Mouse (Mus musculus): Measurements from ENCODE around the gene Abi3bp. TPM values are rescaled to one million over a fixed set of nuclear protein-coding genes. Genes with fewer than 3 reads are reported as not detected.

Abi3bp gene
- total and polyA plus RNA-seq, 2 experiments from 2014 or later: 0.33 to 0.60 TPM

DNA sequence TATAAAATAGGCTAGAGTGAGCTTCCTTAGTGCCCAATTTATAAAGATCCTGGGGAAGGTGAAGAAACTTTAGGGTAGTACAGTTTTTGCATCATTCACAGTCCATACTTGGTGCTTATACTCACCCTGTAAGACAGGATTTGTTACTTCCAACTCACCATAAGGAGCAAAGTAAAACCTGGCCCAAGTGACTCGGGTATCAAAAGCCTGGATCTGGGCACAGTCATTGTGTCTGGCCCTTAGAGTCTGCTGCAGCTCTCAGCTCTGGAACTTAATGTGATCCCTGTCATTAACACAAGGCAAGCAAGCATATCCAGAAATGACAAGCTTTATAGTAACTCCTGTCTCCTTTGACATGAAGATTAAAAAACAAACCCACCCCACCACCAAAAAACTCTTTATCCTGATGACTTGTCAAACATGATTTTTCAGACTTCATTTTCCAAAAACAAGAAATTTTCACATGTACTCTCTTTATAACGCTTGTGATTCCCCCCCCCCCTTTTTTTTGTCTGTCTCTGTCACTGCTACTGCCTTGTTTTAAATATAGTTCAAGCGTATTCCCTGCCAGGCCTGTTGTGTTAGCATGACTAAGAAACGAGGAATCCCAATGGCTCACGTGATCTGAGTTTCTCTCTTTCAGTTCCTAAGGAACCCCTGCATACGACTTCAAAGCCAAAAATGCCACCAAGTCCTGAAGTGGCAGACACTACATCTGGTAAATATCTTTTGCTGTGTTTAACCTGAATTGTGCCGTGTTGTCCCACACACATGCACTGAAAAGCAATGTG, 168.9 kb downstream of the Abi3bp start:
- no peak overlapping the region for H3K4me3 ChIP-seq (ENCODE audit: low read depth, low read length)
- no peaks in the 10 kb centered on the region for H3K4me1 ChIP-seq (ENCODE audit: insufficient read depth, low read length)
- H3K9ac ChIP-seq (replicated peaks; ENCODE audit: low read length, poor library complexity, severe bottlenecking): no peak overlapping the region
- no peak overlapping the region for H3K27ac ChIP-seq (ENCODE audit: low read depth, low read length)
- no peaks in the 10 kb centered on the region for H3K36me3 ChIP-seq (ENCODE audit: insufficient read depth, low read length)
- H3K9me3 ChIP-seq (ENCODE audit: low read length): no peaks in the 10 kb centered on the region
- no peak for TF ChIP-seq CTCF (IDR thresholded peaks at IDR 0.05)
- no peak for DNase-seq (ENCODE audit: low spot score)
- WGBS: 57% methylated on average over 7 of the region's 7 CpGs
- no peak overlapping the region for H3K4me2 ChIP-seq (ENCODE audit: low read depth, low read length, poor library complexity, severe bottlenecking)
- no peak for ATAC-seq (ENCODE audit: low FRiP score)
- H3K27me3 ChIP-seq (ENCODE audit: insufficient read depth, low read length): no peaks in the 10 kb centered on the region

DNA sequence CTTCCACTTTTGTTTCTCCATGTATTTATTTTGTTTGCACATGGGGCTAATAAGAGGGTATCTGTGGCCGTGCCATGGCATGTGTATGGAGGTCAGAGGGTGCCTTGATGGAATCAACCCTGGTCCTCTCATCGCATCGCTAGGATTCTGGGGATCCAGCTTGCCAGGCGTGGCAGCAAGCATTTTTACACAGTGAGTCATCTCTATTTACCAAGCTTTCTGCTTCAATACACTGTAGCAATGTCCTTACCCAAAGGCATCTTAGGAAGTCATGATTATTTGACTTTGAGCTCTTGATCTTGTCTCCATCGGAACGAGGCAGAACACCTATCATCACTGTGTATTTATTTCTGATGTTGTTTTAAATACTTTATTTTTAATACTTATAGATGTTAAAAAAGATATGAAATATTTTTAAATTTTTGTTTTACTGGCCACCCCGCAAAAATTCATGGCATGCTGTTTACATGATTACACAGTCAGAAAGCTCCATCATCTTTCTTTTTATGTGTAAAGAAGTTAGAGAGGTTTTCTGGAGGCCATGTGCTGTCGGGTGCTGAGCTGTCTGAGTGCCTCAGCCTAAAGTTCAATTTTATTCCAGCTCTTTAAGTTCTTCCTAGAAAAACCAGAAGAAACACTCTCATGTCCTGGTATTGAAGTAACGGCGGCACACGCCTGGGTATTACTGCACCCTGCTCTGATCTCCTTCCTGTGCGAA, 177.7 kb downstream of the Abi3bp start:
- Histone ChIP-seq H3K4me1 (ENCODE audit: insufficient read depth, low read length) (no peaks in the 10 kb centered on the region), H3K4me3 (ENCODE audit: low read depth, low read length) (no peak overlapping the region), H3K9me3 (ENCODE audit: low read length) (no peaks in the 10 kb centered on the region), H3K27me3 (ENCODE audit: insufficient read depth, low read length) (no peaks in the 10 kb centered on the region), H3K27ac (ENCODE audit: low read depth, low read length) (no peak overlapping the region), H3K9ac (replicated peaks; ENCODE audit: low read length, poor library complexity, severe bottlenecking) (no peak overlapping the region), H3K36me3 (ENCODE audit: insufficient read depth, low read length) (no peaks in the 10 kb centered on the region), H3K4me2 (ENCODE audit: low read depth, low read length, poor library complexity, severe bottlenecking) (peak overlapping the region; percentile 23)
- WGBS: 64% methylated on average over 12 of the region's 12 CpGs
- ATAC-seq (ENCODE audit: low FRiP score) (0 out of 2 replicates have a peak, but pooled peaks have one; percentile 34), DNase-seq (ENCODE audit: low spot score) (no peak)
- no peak for TF ChIP-seq CTCF (IDR thresholded peaks at IDR 0.05)

- no peaks in the 10 kb centered on the region for H3K9me3 ChIP-seq (ENCODE audit: low read length)
- H3K27me3 ChIP-seq (ENCODE audit: insufficient read depth, low read length): no peaks in the 10 kb centered on the region
- H3K27ac ChIP-seq (ENCODE audit: low read depth, low read length): no peak overlapping the region
- no peak overlapping the region for H3K4me3 ChIP-seq (ENCODE audit: low read depth, low read length)
- H3K9ac ChIP-seq (replicated peaks; ENCODE audit: low read length, poor library complexity, severe bottlenecking): no peak overlapping the region
- H3K4me2 ChIP-seq (ENCODE audit: low read depth, low read length, poor library complexity, severe bottlenecking): no peak overlapping the region
- DNase-seq (ENCODE audit: low spot score) (no peak), ATAC-seq (ENCODE audit: low FRiP score) (no peak)
- TF ChIP-seq CTCF (IDR thresholded peaks at IDR 0.05): no peak
- H3K4me1 ChIP-seq (ENCODE audit: insufficient read depth, low read length): no peaks in the 10 kb centered on the region
- H3K36me3 ChIP-seq (ENCODE audit: insufficient read depth, low read length): no peaks in the 10 kb centered on the region
These were observed 181.2 kb downstream of the Abi3bp start for GRCm38 (mm10) chr16:56658866-56659265.

- no peak overlapping the region for H3K9ac ChIP-seq (replicated peaks; ENCODE audit: low read length, poor library complexity, severe bottlenecking)
These were observed 191.8 kb downstream of the Abi3bp start for GRCm38 (mm10) chr16:56669520-56669919.

GRCm38 (mm10) chr16:56670941-56671340, 193.3 kb downstream of the Abi3bp start:
- no peak for TF ChIP-seq CTCF (IDR thresholded peaks at IDR 0.05)
- 82% methylated on average over 8 of the region's 8 CpGs for WGBS
- no peaks in the 10 kb centered on the region for H3K9me3 ChIP-seq (ENCODE audit: low read length)

More at GRCm38 (mm10) chr16:56669520-56669919, 191.8 kb downstream of the Abi3bp start:
- H3K4me2 ChIP-seq (ENCODE audit: low read depth, low read length, poor library complexity, severe bottlenecking): no peak overlapping the region
- DNase-seq (ENCODE audit: low spot score): no peak
- TF ChIP-seq CTCF (IDR thresholded peaks at IDR 0.05): no peak
- WGBS: 92% methylated on average over 5 of the region's 5 CpGs
- no peaks in the 10 kb centered on the region for H3K9me3 ChIP-seq (ENCODE audit: low read length)
- H3K27ac ChIP-seq (ENCODE audit: low read depth, low read length): no peak overlapping the region
- H3K36me3 ChIP-seq (ENCODE audit: insufficient read depth, low read length): no peaks in the 10 kb centered on the region
- H3K4me3 ChIP-seq (ENCODE audit: low read depth, low read length): no peak overlapping the region
- no peaks in the 10 kb centered on the region for H3K4me1 ChIP-seq (ENCODE audit: insufficient read depth, low read length)
- no peak for ATAC-seq (ENCODE audit: low FRiP score)
- H3K27me3 ChIP-seq (ENCODE audit: insufficient read depth, low read length): no peaks in the 10 kb centered on the region

DNA sequence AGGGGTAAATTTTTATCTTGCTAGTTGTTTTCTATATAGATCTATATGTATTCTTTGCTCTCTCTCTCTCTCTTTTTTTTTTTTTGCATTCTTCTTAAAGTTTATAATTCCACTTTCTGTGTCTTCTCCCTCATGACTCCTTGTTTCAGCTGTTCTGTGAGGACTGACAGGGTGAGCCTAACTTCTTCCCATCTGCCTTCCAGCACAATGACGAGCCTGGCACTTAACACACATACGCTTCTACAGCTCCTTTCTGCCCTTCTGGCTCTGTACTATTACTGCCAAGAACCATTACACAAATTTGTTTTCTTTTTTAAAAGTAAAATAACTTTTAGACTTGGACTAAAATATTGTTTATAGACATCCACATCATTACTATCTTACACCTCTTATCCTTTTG, 195.7 kb downstream of the Abi3bp start:
- Histone ChIP-seq H3K27me3 (ENCODE audit: insufficient read depth, low read length) (no peaks in the 10 kb centered on the region), H3K4me1 (ENCODE audit: insufficient read depth, low read length) (no peaks in the 10 kb centered on the region), H3K9me3 (ENCODE audit: low read length) (no peaks in the 10 kb centered on the region), H3K36me3 (ENCODE audit: insufficient read depth, low read length) (no peaks in the 10 kb centered on the region), H3K4me3 (ENCODE audit: low read depth, low read length) (no peak overlapping the region), H3K9ac (replicated peaks; ENCODE audit: low read length, poor library complexity, severe bottlenecking) (no peak overlapping the region), H3K4me2 (ENCODE audit: low read depth, low read length, poor library complexity, severe bottlenecking) (no peak overlapping the region), H3K27ac (ENCODE audit: low read depth, low read length) (no peak overlapping the region)
- DNase-seq (ENCODE audit: low spot score) (no peak), ATAC-seq (ENCODE audit: low FRiP score) (no peak)
- no peak for TF ChIP-seq CTCF (IDR thresholded peaks at IDR 0.05)
- 92% methylated on average over 2 of the region's 2 CpGs for WGBS

More at GRCm38 (mm10) chr16:56670941-56671340, 193.3 kb downstream of the Abi3bp start:
- DNase-seq (ENCODE audit: low spot score): no peak
- H3K4me2 ChIP-seq (ENCODE audit: low read depth, low read length, poor library complexity, severe bottlenecking): no peak overlapping the region
- no peak overlapping the region for H3K27ac ChIP-seq (ENCODE audit: low read depth, low read length)
- H3K4me1 ChIP-seq (ENCODE audit: insufficient read depth, low read length): no peaks in the 10 kb centered on the region
- H3K9ac ChIP-seq (replicated peaks; ENCODE audit: low read length, poor library complexity, severe bottlenecking): no peak overlapping the region
- H3K36me3 ChIP-seq (ENCODE audit: insufficient read depth, low read length): no peaks in the 10 kb centered on the region
- H3K4me3 ChIP-seq (ENCODE audit: low read depth, low read length): no peak overlapping the region
- ATAC-seq (ENCODE audit: low FRiP score): no peak
- no peaks in the 10 kb centered on the region for H3K27me3 ChIP-seq (ENCODE audit: insufficient read depth, low read length)

All from midbrain, postnatal 0 days (tissue).